28 mouse cellular contexts compared by ENCODE assay signal in genomic region chr12:71192705-71193104, GRCm38 (mm10). TPM values are rescaled to one million over a fixed set of nuclear protein-coding genes. Genes with fewer than 3 reads are reported as not detected.
DNase-seq lines count a peak whose midpoint lies in the region; ATAC-seq and TF ChIP-seq lines count a peak whose summit lies in the region.
"Had no signal": no experiment of that assay in that cellular context is flagged by ENCODE, and none has a peak within 500 bp of the region (broad histone marks: within the 10 kb centered on the region; RNA-seq: fewer than 3 reads in every experiment).

No protein-coding gene starts in this region.

- peak; percentile 19; the same call in 1 of the 2 replicates for ATAC-seq in liver, embryonic 16.5 days (ENCODE audit: low read depth)
- no peak for ATAC-seq in hindbrain, embryonic 14.5 days (ENCODE audit: low FRiP score)
- ATAC-seq: forebrain, embryonic 13.5 days; hindbrain, postnatal 0 days; intestine, embryonic 16.5 days had no signal

- H3K27ac ChIP-seq in liver, embryonic 16.5 days (ENCODE audit: low read length): no peak overlapping the region
- H3K27ac ChIP-seq in thymus, adult 2 months (ENCODE audit: control insufficient read depth, insufficient read depth, low read length): no peak overlapping the region
- no peak overlapping the region for H3K27ac ChIP-seq in hindbrain, embryonic 14.5 days
- H3K27ac ChIP-seq: embryonic facial prominence, embryonic 13.5 days; forebrain, embryonic 13.5 days; gastrocnemius, adult 2 months; hindbrain, embryonic 10.5 days; hindbrain, postnatal 0 days; layer of hippocampus, adult 2 months; limb, embryonic 13.5 days; liver, embryonic 14.5 days; midbrain, embryonic 12.5 days; neural tube, embryonic 12.5 days had no signal

- no peak for DNase-seq in liver
- peak; percentile 7 for DNase-seq in thymus, adult 2 months
- DNase-seq in thymus, postnatal 4 days: no peak
- peak; percentile 84 for DNase-seq in T-cell, adult 2 months (ENCODE audit: low spot score)
- peak; percentile 68 for DNase-seq in naive thymus-derived CD4-positive, alpha-beta T cell, adult 2 months (ENCODE audit: low read depth)
- DNase-seq in hindbrain, embryonic 14.5 days (ENCODE audit: low spot score): no peak
- DNase-seq: adrenal gland, postnatal 25 days; cerebellum, adult 8-10 months; cerebellum, postnatal 36 days; embryo, embryonic 11 days; gastrocnemius, adult 2 months; kidney, postnatal 25 days; retina, postnatal 1 day; right cerebral cortex, postnatal 25 days; spleen, adult 18-20 months had no signal

- H3K4me3 ChIP-seq in liver, embryonic 16.5 days (ENCODE audit: low read depth, low read length): no peak overlapping the region
- H3K4me3 ChIP-seq in thymus, adult 2 months (ENCODE audit: control insufficient read depth, insufficient read depth, low read length): no peak overlapping the region
- H3K4me3 ChIP-seq in hindbrain, embryonic 14.5 days (replicated peaks; ENCODE audit: low read length): no peak overlapping the region
- H3K4me3 ChIP-seq: embryonic facial prominence, embryonic 13.5 days; erythroblast, embryonic 14.5 days; forebrain, embryonic 13.5 days; gastrocnemius, adult 2 months; hindbrain, embryonic 10.5 days; layer of hippocampus, adult 2 months; limb, embryonic 13.5 days; midbrain, embryonic 12.5 days; neural tube, embryonic 12.5 days had no signal

- TF ChIP-seq POLR2A in thymus, adult 2 months (IDR thresholded peaks at IDR 0.05; ENCODE audit: control insufficient read depth, extremely low read depth, insufficient read depth, low read length, poor library complexity): no peak

- peaks cover 16% of the 10 kb centered on the region for H3K36me3 ChIP-seq in liver, embryonic 16.5 days (ENCODE audit: control insufficient read depth, insufficient read depth)
- H3K36me3 ChIP-seq in thymus, adult 2 months (ENCODE audit: control insufficient read depth, insufficient read depth, low read length): peaks cover 63% of the 10 kb centered on the region
- peaks cover 79% of the 10 kb centered on the region for H3K36me3 ChIP-seq in hindbrain, embryonic 14.5 days (replicated peaks; ENCODE audit: control insufficient read depth, insufficient read depth)

- H3K27me3 ChIP-seq in liver, embryonic 16.5 days (ENCODE audit: control insufficient read depth, insufficient read depth, low read depth, low read length): no peaks in the 10 kb centered on the region
- H3K27me3 ChIP-seq in thymus, adult 2 months (ENCODE audit: control insufficient read depth, insufficient read depth, low read length): no peaks in the 10 kb centered on the region
- no peaks in the 10 kb centered on the region for H3K27me3 ChIP-seq in hindbrain, embryonic 14.5 days (ENCODE audit: control insufficient read depth, insufficient read depth, low read length)
- H3K27me3 ChIP-seq: embryonic facial prominence, embryonic 13.5 days; forebrain, embryonic 13.5 days; limb, embryonic 13.5 days; midbrain, embryonic 12.5 days; neural tube, embryonic 12.5 days had no signal

- WGBS in liver, embryonic 16.5 days (ENCODE audit: insufficient replicate concordance): 57% methylated on average over 8 of the region's 8 CpGs
- 85% methylated on average over 8 of the region's 8 CpGs for WGBS in thymus, adult 2 months
- 86% methylated on average over 8 of the region's 8 CpGs for WGBS in hindbrain, embryonic 14.5 days

- no peaks in the 10 kb centered on the region for H3K9me3 ChIP-seq in liver, embryonic 16.5 days (replicated peaks; ENCODE audit: control insufficient read depth, low read length)
- H3K9me3 ChIP-seq in hindbrain, embryonic 14.5 days (ENCODE audit: control insufficient read depth, low read length): no peaks in the 10 kb centered on the region
- H3K9me3 ChIP-seq: embryonic facial prominence, embryonic 13.5 days; forebrain, embryonic 13.5 days; hindbrain, embryonic 10.5 days; limb, embryonic 13.5 days; midbrain, embryonic 12.5 days; neural tube, embryonic 12.5 days had no signal

- no peak overlapping the region for H3K4me2 ChIP-seq in liver, embryonic 16.5 days (ENCODE audit: low read depth, low read length)
- H3K4me2 ChIP-seq in hindbrain, embryonic 14.5 days (replicated peaks): no peak overlapping the region
- H3K4me2 ChIP-seq: embryonic facial prominence, embryonic 13.5 days; forebrain, embryonic 13.5 days; heart, embryonic 11.5 days; limb, embryonic 13.5 days; midbrain, embryonic 12.5 days; neural tube, embryonic 12.5 days had no signal

- H3K4me1 ChIP-seq in liver, embryonic 16.5 days (ENCODE audit: control insufficient read depth, low read depth, low read length): no peaks in the 10 kb centered on the region
- H3K4me1 ChIP-seq in thymus, adult 2 months (replicated peaks; ENCODE audit: control insufficient read depth, insufficient read depth, low read length): no peaks in the 10 kb centered on the region
- no peaks in the 10 kb centered on the region for H3K4me1 ChIP-seq in hindbrain, embryonic 14.5 days (replicated peaks; ENCODE audit: control insufficient read depth, insufficient read depth, low read length)
- H3K4me1 ChIP-seq: embryonic facial prominence, embryonic 13.5 days; forebrain, embryonic 13.5 days; hindbrain, embryonic 10.5 days; limb, embryonic 13.5 days; midbrain, embryonic 12.5 days; neural tube, embryonic 12.5 days had no signal

- no peak for TF ChIP-seq CTCF in thymus, adult 2 months (IDR thresholded peaks at IDR 0.05; ENCODE audit: borderline replicate concordance, control insufficient read depth, extremely low read depth, insufficient read depth, low read length, poor library complexity)

- H3K9ac ChIP-seq in liver, embryonic 16.5 days (ENCODE audit: low read depth, low read length): no peak overlapping the region
- H3K9ac ChIP-seq in hindbrain, embryonic 14.5 days: no peak overlapping the region
- H3K9ac ChIP-seq: embryonic facial prominence, embryonic 13.5 days; forebrain, embryonic 13.5 days; limb, embryonic 13.5 days; liver, embryonic 14.5 days; midbrain, embryonic 12.5 days; neural tube, embryonic 12.5 days had no signal

RNA-seq across cellular contexts. Expression of gene 2700049A03Rik, which starts 56.1 kb away (rescaled TPM):
- polyA plus RNA-seq in liver, embryonic 16.5 days (2015; fragmentation: Nextera tagmentation; extraction: Ambion mirVana): 4.5 and 4.7 TPM in 2 replicates
- 6.6 and 7.0 TPM in 2 replicates for polyA plus RNA-seq in thymus, adult 2 months (2012; rRNA removed)
- polyA plus RNA-seq in hindbrain, embryonic 14.5 days (2014; fragmentation: Nextera tagmentation; extraction: Ambion mirVana): 11.1 and 13.9 TPM in 2 replicates

RNA-seq across cellular contexts. Expression of gene Timm9, which starts 56.2 kb away (rescaled TPM):
- polyA plus RNA-seq in liver, embryonic 16.5 days (2015; fragmentation: Nextera tagmentation; extraction: Ambion mirVana): 30.3 and 32.1 TPM in 2 replicates
- polyA plus RNA-seq in thymus, adult 2 months (2012; rRNA removed): 12.4 and 15.7 TPM in 2 replicates
- polyA plus RNA-seq in hindbrain, embryonic 14.5 days (2014; fragmentation: Nextera tagmentation; extraction: Ambion mirVana): 114 and 116 TPM in 2 replicates

Comparison
In these comparisons a context has a peak if more than half of its experiments do, and no peak if none do; other contexts are left out.
1. DNase-seq: peak in thymus, adult 2 months (single experiment), T-cell, adult 2 months (single experiment) and naive thymus-derived CD4-positive, alpha-beta T cell, adult 2 months (single experiment); none in liver (single experiment), thymus, postnatal 4 days (single experiment) and hindbrain, embryonic 14.5 days (single experiment).